Comparison of ENCODE assay signal across 8 mouse cellular contexts in genomic region chr6:100495131-100495530, GRCm38 (mm10).
DNase-seq lines count a peak whose midpoint lies in the region; ATAC-seq and TF ChIP-seq lines count a peak whose summit lies in the region.

No protein-coding gene starts in this region.

- 71% methylated on average over 12 of the region's 12 CpGs for WGBS in kidney, adult 2 months
- 74% methylated on average over 12 of the region's 12 CpGs for WGBS in kidney, embryonic 15.5 days
- 46% methylated on average over 12 of the region's 12 CpGs for WGBS in forebrain, embryonic 15.5 days
- 43% methylated on average over 12 of the region's 12 CpGs for WGBS in midbrain, embryonic 16.5 days

- TF ChIP-seq POLR2A in kidney, adult 2 months (IDR thresholded peaks at IDR 0.05; ENCODE audit: low read depth, low read length), result no peak

- H3K27ac ChIP-seq in kidney, adult 2 months (ENCODE audit: insufficient read depth, low read depth, low read length), result no peak overlapping the region
- no peak overlapping the region for H3K27ac ChIP-seq in kidney, embryonic 15.5 days
- no peak overlapping the region for H3K27ac ChIP-seq in forebrain, embryonic 15.5 days (replicated peaks)
- H3K27ac ChIP-seq in midbrain, embryonic 16.5 days (ENCODE audit: low read length), result no peak overlapping the region

- no peaks in the 10 kb centered on the region for H3K4me1 ChIP-seq in kidney, adult 2 months (ENCODE audit: control insufficient read depth, insufficient read depth, low read length)
- 0 out of 2 replicates have a peak, but pooled peaks cover 3% of the 10 kb centered on the region for H3K4me1 ChIP-seq in kidney, embryonic 15.5 days
- peaks cover 10% of the 10 kb centered on the region for H3K4me1 ChIP-seq in forebrain, embryonic 15.5 days
- peaks cover 8% of the 10 kb centered on the region; the same call in 1 of the 2 replicates for H3K4me1 ChIP-seq in midbrain, embryonic 16.5 days (ENCODE audit: control insufficient read depth, insufficient read depth, low read length)

- H3K9me3 ChIP-seq in kidney, embryonic 15.5 days (replicated peaks), result no peaks in the 10 kb centered on the region
- no peaks in the 10 kb centered on the region for H3K9me3 ChIP-seq in forebrain, embryonic 15.5 days
- H3K9me3 ChIP-seq in midbrain, embryonic 16.5 days (replicated peaks; ENCODE audit: control insufficient read depth, low read length, poor library complexity, severe bottlenecking), result no peaks in the 10 kb centered on the region

- no peak overlapping the region for H3K4me3 ChIP-seq in kidney, adult 2 months (ENCODE audit: insufficient read depth, low read depth, low read length)
- H3K4me3 ChIP-seq in kidney, embryonic 15.5 days (replicated peaks), result no peak overlapping the region
- H3K4me3 ChIP-seq in forebrain, embryonic 15.5 days, result no peak overlapping the region
- H3K4me3 ChIP-seq in midbrain, embryonic 16.5 days (ENCODE audit: low read depth, low read length), result no peak overlapping the region

- peak; percentile 40 for DNase-seq in kidney, adult 2 months
- peak; percentile 28 to 54 for DNase-seq in layer of hippocampus, adult 8-10 months (ENCODE audit: low spot score in 2 of 2)
- no peak for DNase-seq in thymus, postnatal 25 days
- no peak for DNase-seq in thymus, postnatal 0 days (ENCODE audit: low spot score)

- TF ChIP-seq CTCF in kidney, adult 2 months (conservative IDR thresholded peaks at IDR 0.05; ENCODE audit: insufficient read depth, insufficient read length, low read depth, low read length), result no peak

- H3K9ac ChIP-seq in kidney, embryonic 15.5 days, result no peak overlapping the region
- H3K9ac ChIP-seq in forebrain, embryonic 15.5 days (replicated peaks), result no peak overlapping the region
- no peak overlapping the region for H3K9ac ChIP-seq in midbrain, embryonic 16.5 days (ENCODE audit: low read depth, low read length)

- no peak overlapping the region for H3K4me2 ChIP-seq in kidney, embryonic 15.5 days
- no peak overlapping the region; the same call in 1 of the 2 replicates for H3K4me2 ChIP-seq in forebrain, embryonic 15.5 days (replicated peaks)
- H3K4me2 ChIP-seq in midbrain, embryonic 16.5 days (ENCODE audit: low read length), result peak overlapping the region; percentile 33; the same call in 1 of the 2 replicates

- ATAC-seq in kidney, embryonic 15.5 days (replicated peaks; ENCODE audit: low FRiP score), result no peak
- ATAC-seq in forebrain, embryonic 15.5 days (replicated peaks), result peak; percentile 64
- ATAC-seq in midbrain, embryonic 16.5 days, result peak; percentile 61; the same call in 1 of the 2 replicates
- no peak for ATAC-seq in granulocyte monocyte progenitor cell, adult 5-6 weeks (replicated peaks; ENCODE audit: poor library complexity, severe bottlenecking)

- H3K36me3 ChIP-seq in kidney, adult 2 months (ENCODE audit: control insufficient read depth, insufficient read depth, low read length), result no peaks in the 10 kb centered on the region
- H3K36me3 ChIP-seq in kidney, embryonic 15.5 days, result no peaks in the 10 kb centered on the region
- H3K36me3 ChIP-seq in forebrain, embryonic 15.5 days, result no peaks in the 10 kb centered on the region
- no peaks in the 10 kb centered on the region for H3K36me3 ChIP-seq in midbrain, embryonic 16.5 days (ENCODE audit: control insufficient read depth, insufficient read depth, low read length)

- no peaks in the 10 kb centered on the region for H3K27me3 ChIP-seq in kidney, adult 2 months (replicated peaks; ENCODE audit: control insufficient read depth, insufficient read depth, low read length)
- peaks cover 16% of the 10 kb centered on the region for H3K27me3 ChIP-seq in kidney, embryonic 15.5 days
- H3K27me3 ChIP-seq in forebrain, embryonic 15.5 days, result no peaks in the 10 kb centered on the region
- no peaks in the 10 kb centered on the region; the same call in 1 of the 2 replicates for H3K27me3 ChIP-seq in midbrain, embryonic 16.5 days (ENCODE audit: control insufficient read depth, insufficient read depth, low read depth, low read length)

Comparison
In these comparisons a context has a peak if more than half of its experiments do, and no peak if none do; other contexts are left out.
1. DNase-seq: peak in kidney, adult 2 months (single experiment) and layer of hippocampus, adult 8-10 months (2 of 2); none in thymus, postnatal 25 days (single experiment) and thymus, postnatal 0 days (single experiment).
2. ATAC-seq: peak in forebrain, embryonic 15.5 days (single experiment) and midbrain, embryonic 16.5 days (single experiment); none in kidney, embryonic 15.5 days (single experiment) and granulocyte monocyte progenitor cell, adult 5-6 weeks (single experiment).